ENCODE assay signal across 9 mouse cellular contexts in genomic region chr11:86585598-86585984, GRCm38 (mm10). TPM values are rescaled to one million over a fixed set of nuclear protein-coding genes. Genes with fewer than 3 reads are reported as not detected.
DNase-seq lines count a peak whose midpoint lies in the region; ATAC-seq and TF ChIP-seq lines count a peak whose summit lies in the region.
"Had no signal": no experiment of that assay in that cellular context is flagged by ENCODE, and none has a peak within 500 bp of the region (broad histone marks: within the 10 kb centered on the region; RNA-seq: fewer than 3 reads in every experiment).

No protein-coding gene starts in this region.

- H3K9ac ChIP-seq in heart, embryonic 14.5 days (ENCODE audit: low read length): peak overlapping the region; percentile 82
- no peak overlapping the region for H3K9ac ChIP-seq in neural tube, embryonic 12.5 days
- H3K9ac ChIP-seq in heart, postnatal 0 days (replicated peaks; ENCODE audit: low read depth, low read length): peak overlapping the region; percentile 84
- peak overlapping the region; percentile 80 for H3K9ac ChIP-seq in stomach, embryonic 14.5 days (replicated peaks; ENCODE audit: low read depth, low read length)
- H3K9ac ChIP-seq in midbrain, embryonic 16.5 days (ENCODE audit: low read depth, low read length): no peak overlapping the region

- no peak for TF ChIP-seq EP300 in heart, postnatal 0 days (IDR thresholded peaks at IDR 0.05; ENCODE audit: low read depth)

- peaks cover 10% of the 10 kb centered on the region; the same call in 1 of the 2 replicates for H3K36me3 ChIP-seq in heart, embryonic 14.5 days (ENCODE audit: control insufficient read depth, insufficient read depth, low read length)
- no peaks in the 10 kb centered on the region for H3K36me3 ChIP-seq in neural tube, embryonic 12.5 days
- H3K36me3 ChIP-seq in heart, postnatal 0 days (replicated peaks; ENCODE audit: control insufficient read depth, insufficient read depth, low read length): no peaks in the 10 kb centered on the region
- H3K36me3 ChIP-seq in stomach, embryonic 14.5 days (ENCODE audit: control insufficient read depth, insufficient read depth, low read length): no peaks in the 10 kb centered on the region
- no peaks in the 10 kb centered on the region for H3K36me3 ChIP-seq in midbrain, embryonic 16.5 days (ENCODE audit: control insufficient read depth, insufficient read depth, low read length)

- 7% methylated on average over 3 of the region's 3 CpGs for WGBS in heart, embryonic 14.5 days
- 55% methylated on average over 3 of the region's 3 CpGs for WGBS in neural tube, embryonic 12.5 days
- 5% methylated on average over 3 of the region's 3 CpGs for WGBS in heart, postnatal 0 days
- WGBS in stomach, embryonic 14.5 days: 32% methylated on average over 3 of the region's 3 CpGs
- WGBS in midbrain, embryonic 16.5 days: 45% methylated on average over 3 of the region's 3 CpGs

- H3K4me3 ChIP-seq in heart, embryonic 14.5 days (ENCODE audit: control insufficient read depth in 1 of 2, insufficient read depth in 1 of 2, low read depth in 1 of 2, low read length in 2 of 2): peak overlapping the region; percentile 54 to 66
- no peak overlapping the region for H3K4me3 ChIP-seq in neural tube, embryonic 12.5 days
- H3K4me3 ChIP-seq in heart, postnatal 0 days (ENCODE audit: low read depth, low read length): peak overlapping the region; percentile 62
- peak overlapping the region; percentile 49 for H3K4me3 ChIP-seq in stomach, embryonic 14.5 days (ENCODE audit: low read depth, low read length)
- H3K4me3 ChIP-seq in midbrain, embryonic 16.5 days (ENCODE audit: low read depth, low read length): no peak overlapping the region

- H3K27ac ChIP-seq in heart, embryonic 14.5 days (replicated peaks in 1 of 2; ENCODE audit: control insufficient read depth in 1 of 2, insufficient read depth in 1 of 2, low read depth in 2 of 2, low read length in 2 of 2): peak overlapping the region; percentile 86 to 88
- no peak overlapping the region for H3K27ac ChIP-seq in neural tube, embryonic 12.5 days
- H3K27ac ChIP-seq in heart, postnatal 0 days (ENCODE audit: low read depth): peak overlapping the region; percentile 88
- peak overlapping the region; percentile 98 for H3K27ac ChIP-seq in stomach, embryonic 14.5 days (ENCODE audit: low read length)
- no peak overlapping the region for H3K27ac ChIP-seq in midbrain, embryonic 16.5 days (ENCODE audit: low read length)

- peak overlapping the region; percentile 83 for H3K4me2 ChIP-seq in heart, embryonic 14.5 days (ENCODE audit: low read length)
- H3K4me2 ChIP-seq in neural tube, embryonic 12.5 days (replicated peaks): 0 out of 2 replicates have a peak overlapping the region, but pooled peaks have one; percentile 5
- peak overlapping the region; percentile 70 for H3K4me2 ChIP-seq in heart, postnatal 0 days (ENCODE audit: low read depth, low read length)
- peak overlapping the region; percentile 59 for H3K4me2 ChIP-seq in stomach, embryonic 14.5 days (replicated peaks; ENCODE audit: low read depth, low read length)
- no peak overlapping the region for H3K4me2 ChIP-seq in midbrain, embryonic 16.5 days (ENCODE audit: low read length)

- no peaks in the 10 kb centered on the region for H3K27me3 ChIP-seq in heart, embryonic 14.5 days (ENCODE audit: control insufficient read depth, insufficient read depth, low read length)
- no peaks in the 10 kb centered on the region for H3K27me3 ChIP-seq in neural tube, embryonic 12.5 days (replicated peaks)
- no peaks in the 10 kb centered on the region for H3K27me3 ChIP-seq in heart, postnatal 0 days (ENCODE audit: control insufficient read depth, insufficient read depth, low read length)
- H3K27me3 ChIP-seq in stomach, embryonic 14.5 days (ENCODE audit: control insufficient read depth, insufficient read depth, low read length): no peaks in the 10 kb centered on the region
- H3K27me3 ChIP-seq in midbrain, embryonic 16.5 days (ENCODE audit: control insufficient read depth, insufficient read depth, low read depth, low read length): no peaks in the 10 kb centered on the region
- H3K27me3 ChIP-seq: Patski had no signal

- no peaks in the 10 kb centered on the region for H3K9me3 ChIP-seq in heart, embryonic 14.5 days (ENCODE audit: control insufficient read depth, low read length)
- no peaks in the 10 kb centered on the region for H3K9me3 ChIP-seq in neural tube, embryonic 12.5 days
- H3K9me3 ChIP-seq in heart, postnatal 0 days (replicated peaks; ENCODE audit: control insufficient read depth, low read length): no peaks in the 10 kb centered on the region
- H3K9me3 ChIP-seq in stomach, embryonic 14.5 days (ENCODE audit: control insufficient read depth, low read depth, low read length): no peaks in the 10 kb centered on the region
- no peaks in the 10 kb centered on the region for H3K9me3 ChIP-seq in midbrain, embryonic 16.5 days (replicated peaks; ENCODE audit: control insufficient read depth, low read length, poor library complexity, severe bottlenecking)

- no peak for DNase-seq in heart, postnatal 4 days
- no peak for DNase-seq in neural tube, embryonic 10.5 days (ENCODE audit: extremely low spot score, low spot score)
- no peak for DNase-seq in heart, postnatal 0 days (ENCODE audit: low spot score)
- no peak for DNase-seq in spleen, postnatal 36 days (ENCODE audit: low spot score in 2 of 2)

- no peak for TF ChIP-seq CTCF in heart, postnatal 0 days (IDR thresholded peaks at IDR 0.05; ENCODE audit: low read depth)

- H3K4me1 ChIP-seq in heart, embryonic 14.5 days (ENCODE audit: control insufficient read depth in 2 of 2, insufficient read depth in 2 of 2, low read length in 2 of 2): peaks cover 6 to 25% of the 10 kb centered on the region in 2 experiments
- peaks cover 9% of the 10 kb centered on the region; the same call in 1 of the 2 replicates for H3K4me1 ChIP-seq in neural tube, embryonic 12.5 days
- peaks cover 21% of the 10 kb centered on the region; the same call in 1 of the 2 replicates for H3K4me1 ChIP-seq in heart, postnatal 0 days (ENCODE audit: control insufficient read depth, insufficient read depth)
- H3K4me1 ChIP-seq in stomach, embryonic 14.5 days (ENCODE audit: control insufficient read depth, insufficient read depth, low read length): peaks cover 10% of the 10 kb centered on the region; the same call in 1 of the 2 replicates
- H3K4me1 ChIP-seq in midbrain, embryonic 16.5 days (ENCODE audit: control insufficient read depth, insufficient read depth, low read length): peaks cover 3% of the 10 kb centered on the region; the same call in 1 of the 2 replicates

- ATAC-seq in heart, embryonic 14.5 days (ENCODE audit: insufficient number of reproducible peaks, insufficient read depth, low FRiP score, low read depth): no peak
- no peak for ATAC-seq in neural tube, embryonic 12.5 days (ENCODE audit: low FRiP score, low read depth)
- no peak for ATAC-seq in heart, postnatal 0 days (ENCODE audit: insufficient read depth, low read depth)
- no peak for ATAC-seq in stomach, embryonic 14.5 days (ENCODE audit: insufficient number of reproducible peaks, insufficient read depth, low FRiP score, low read depth)
- ATAC-seq in midbrain, embryonic 16.5 days: no peak
- ATAC-seq: Patski had no signal

RNA-seq across cellular contexts. Expression of gene Tubd1, which starts 40.8 kb away (rescaled TPM):
- 12.0 and 13.2 TPM in 2 replicates for polyA plus RNA-seq in heart, embryonic 14.5 days (2014; fragmentation: Nextera tagmentation; extraction: Ambion mirVana)
- 1 to 10 TPM; 8.4 to 9.7 TPM for total RNA-seq in heart, postnatal 4 days (2021)
- 10.7 and 11.9 TPM in 2 replicates for polyA plus RNA-seq in neural tube, embryonic 12.5 days (2016; fragmentation: Nextera tagmentation; extraction: Ambion mirVana)
- 2.5 and 16.6 TPM in 2 replicates for total RNA-seq in heart, postnatal 0 days (2014; rRNA removed; ENCODE audit: low replicate concordance)
- polyA plus RNA-seq in heart, postnatal 0 days (2015; fragmentation: Nextera tagmentation; extraction: Ambion mirVana): 8.0 and 10.6 TPM in 2 replicates
- 9.9 and 10.0 TPM in 2 replicates for polyA plus RNA-seq in stomach, embryonic 14.5 days (2014; fragmentation: Nextera tagmentation; extraction: Ambion mirVana)
- polyA plus RNA-seq in midbrain, embryonic 16.5 days (2015; fragmentation: Nextera tagmentation; extraction: Ambion mirVana): 6.4 and 7.8 TPM in 2 replicates

RNA-seq across cellular contexts. Expression of gene Rps6kb1, which starts 41.0 kb away (rescaled TPM):
- 33.4 and 34.8 TPM in 2 replicates for polyA plus RNA-seq in heart, embryonic 14.5 days (2014; fragmentation: Nextera tagmentation; extraction: Ambion mirVana)
- total RNA-seq in heart, postnatal 4 days (2021): 10 to 100 TPM; 27.7 to 28.8 TPM
- polyA plus RNA-seq in neural tube, embryonic 12.5 days (2016; fragmentation: Nextera tagmentation; extraction: Ambion mirVana): 68.9 and 71.8 TPM in 2 replicates
- 10.5 and 13.2 TPM in 2 replicates for total RNA-seq in heart, postnatal 0 days (2014; rRNA removed; ENCODE audit: low replicate concordance)
- polyA plus RNA-seq in heart, postnatal 0 days (2015; fragmentation: Nextera tagmentation; extraction: Ambion mirVana): 32.7 and 37.1 TPM in 2 replicates
- 60.3 and 60.8 TPM in 2 replicates for polyA plus RNA-seq in stomach, embryonic 14.5 days (2014; fragmentation: Nextera tagmentation; extraction: Ambion mirVana)
- polyA plus RNA-seq in midbrain, embryonic 16.5 days (2015; fragmentation: Nextera tagmentation; extraction: Ambion mirVana): 53.2 and 53.3 TPM in 2 replicates

Comparison
In these comparisons a context has a peak if more than half of its experiments do, and no peak if none do; other contexts are left out.
1. H3K27ac ChIP-seq: peak in heart, embryonic 14.5 days (2 of 2), heart, postnatal 0 days (single experiment) and stomach, embryonic 14.5 days (single experiment); none in neural tube, embryonic 12.5 days (single experiment) and midbrain, embryonic 16.5 days (single experiment).
2. H3K4me3 ChIP-seq: peak in heart, embryonic 14.5 days (2 of 2), heart, postnatal 0 days (single experiment) and stomach, embryonic 14.5 days (single experiment); none in neural tube, embryonic 12.5 days (single experiment) and midbrain, embryonic 16.5 days (single experiment).
3. H3K9ac ChIP-seq: peak in heart, embryonic 14.5 days (single experiment), heart, postnatal 0 days (single experiment) and stomach, embryonic 14.5 days (single experiment); none in neural tube, embryonic 12.5 days (single experiment) and midbrain, embryonic 16.5 days (single experiment).